Mouse (Mus musculus): ENCODE data around the gene Csdc2. TPM values are rescaled to one million over a fixed set of nuclear protein-coding genes. Genes with fewer than 3 reads are reported as not detected.

Csdc2 gene
- polyA plus RNA-seq, 1 experiment: 111 TPM

GRCm38 (mm10) chr15:81949476-81950131, 13.0 kb downstream of the Csdc2 start:
- H3K4me3 ChIP-seq (ENCODE audit: insufficient read depth, low read length): no peak overlapping the region
- no peak overlapping the region for H3K27ac ChIP-seq (ENCODE audit: insufficient read depth, low read length)
- no peaks in the 10 kb centered on the region for H3K4me1 ChIP-seq (ENCODE audit: control insufficient read depth, insufficient read depth, low read length)
- TF ChIP-seq CTCF (IDR thresholded peaks at IDR 0.05; ENCODE audit: extremely low read depth, insufficient read depth, low read length) (no peak), POLR2A (IDR thresholded peaks at IDR 0.05; ENCODE audit: extremely low read depth, insufficient read depth, low read length) (peak; percentile 24; the same call in 1 of the 2 replicates)

- Histone ChIP-seq H3K27ac (ENCODE audit: insufficient read depth, low read length) (no peak overlapping the region), H3K4me3 (ENCODE audit: insufficient read depth, low read length) (no peak overlapping the region), H3K4me1 (ENCODE audit: control insufficient read depth, insufficient read depth, low read length) (no peaks in the 10 kb centered on the region)
- no peak for TF ChIP-seq POLR2A (IDR thresholded peaks at IDR 0.05; ENCODE audit: extremely low read depth, insufficient read depth, low read length)
- no peak for TF ChIP-seq CTCF (IDR thresholded peaks at IDR 0.05; ENCODE audit: extremely low read depth, insufficient read depth, low read length)
Measured at GRCm38 (mm10) chr15:81950716-81951115, 14.2 kb downstream of the Csdc2 start.

- Histone ChIP-seq H3K4me3 (ENCODE audit: insufficient read depth, low read length) (no peak overlapping the region), H3K27ac (ENCODE audit: insufficient read depth, low read length) (no peak overlapping the region), H3K4me1 (ENCODE audit: control insufficient read depth, insufficient read depth, low read length) (no peaks in the 10 kb centered on the region)
- no peak for TF ChIP-seq POLR2A (IDR thresholded peaks at IDR 0.05; ENCODE audit: extremely low read depth, insufficient read depth, low read length)
- no peak for TF ChIP-seq CTCF (IDR thresholded peaks at IDR 0.05; ENCODE audit: extremely low read depth, insufficient read depth, low read length)
Measured at GRCm38 (mm10) chr15:81951159-81951558, 14.6 kb downstream of the Csdc2 start.

GRCm38 (mm10) chr15:81952310-81952709, 15.8 kb downstream of the Csdc2 start:
- TF ChIP-seq POLR2A (IDR thresholded peaks at IDR 0.05; ENCODE audit: extremely low read depth, insufficient read depth, low read length) (no peak), CTCF (IDR thresholded peaks at IDR 0.05; ENCODE audit: extremely low read depth, insufficient read depth, low read length) (no peak)

GRCm38 (mm10) chr15:81954151-81954583, 17.6 kb downstream of the Csdc2 start:
- H3K4me1 ChIP-seq (ENCODE audit: control insufficient read depth, insufficient read depth, low read length): peaks cover 11% of the 10 kb centered on the region; the same call in 1 of the 2 replicates
- H3K4me3 ChIP-seq (ENCODE audit: insufficient read depth, low read length): no peak overlapping the region
- no peak for TF ChIP-seq CTCF (IDR thresholded peaks at IDR 0.05; ENCODE audit: extremely low read depth, insufficient read depth, low read length)
- no peak overlapping the region for H3K27ac ChIP-seq (ENCODE audit: insufficient read depth, low read length)

More at GRCm38 (mm10) chr15:81952310-81952709, 15.8 kb downstream of the Csdc2 start:
- H3K27ac ChIP-seq (ENCODE audit: insufficient read depth, low read length): no peak overlapping the region
- peaks cover 6% of the 10 kb centered on the region; the same call in 1 of the 2 replicates for H3K4me1 ChIP-seq (ENCODE audit: control insufficient read depth, insufficient read depth, low read length)
- no peak overlapping the region for H3K4me3 ChIP-seq (ENCODE audit: insufficient read depth, low read length)

- TF ChIP-seq CTCF (IDR thresholded peaks at IDR 0.05; ENCODE audit: extremely low read depth, insufficient read depth, low read length) (no peak), POLR2A (IDR thresholded peaks at IDR 0.05; ENCODE audit: extremely low read depth, insufficient read depth, low read length) (no peak)
- no peak overlapping the region for H3K4me3 ChIP-seq (ENCODE audit: insufficient read depth, low read length)
- peaks cover 12% of the 10 kb centered on the region; the same call in 1 of the 2 replicates for H3K4me1 ChIP-seq (ENCODE audit: control insufficient read depth, insufficient read depth, low read length)
- no peak overlapping the region for H3K27ac ChIP-seq (ENCODE audit: insufficient read depth, low read length)
Measured at GRCm38 (mm10) chr15:81954716-81955115, 18.2 kb downstream of the Csdc2 start.

- H3K4me1 ChIP-seq (ENCODE audit: control insufficient read depth, insufficient read depth, low read length): peaks cover 12% of the 10 kb centered on the region; the same call in 1 of the 2 replicates
- no peak overlapping the region for H3K4me3 ChIP-seq (ENCODE audit: insufficient read depth, low read length)
- TF ChIP-seq CTCF (IDR thresholded peaks at IDR 0.05; ENCODE audit: extremely low read depth, insufficient read depth, low read length) (no peak), POLR2A (IDR thresholded peaks at IDR 0.05; ENCODE audit: extremely low read depth, insufficient read depth, low read length) (no peak)
- no peak overlapping the region for H3K27ac ChIP-seq (ENCODE audit: insufficient read depth, low read length)
Measured at GRCm38 (mm10) chr15:81955414-81955813, 18.9 kb downstream of the Csdc2 start.

GRCm38 (mm10) chr15:81956457-81956856, 19.9 kb downstream of the Csdc2 start:
- TF ChIP-seq POLR2A (IDR thresholded peaks at IDR 0.05; ENCODE audit: extremely low read depth, insufficient read depth, low read length) (no peak), CTCF (IDR thresholded peaks at IDR 0.05; ENCODE audit: extremely low read depth, insufficient read depth, low read length) (peak; percentile 77)
- H3K4me1 ChIP-seq (ENCODE audit: control insufficient read depth, insufficient read depth, low read length): peaks cover 12% of the 10 kb centered on the region; the same call in 1 of the 2 replicates
- H3K4me3 ChIP-seq (ENCODE audit: insufficient read depth, low read length): no peak overlapping the region
- 0 out of 2 replicates have a peak overlapping the region, but pooled peaks have one; percentile 0 for H3K27ac ChIP-seq (ENCODE audit: insufficient read depth, low read length)

GRCm38 (mm10) chr15:81957598-81957997, 21.0 kb downstream of the Csdc2 start:
- Histone ChIP-seq H3K4me1 (ENCODE audit: control insufficient read depth, insufficient read depth, low read length) (peaks cover 12% of the 10 kb centered on the region; the same call in 1 of the 2 replicates), H3K4me3 (ENCODE audit: insufficient read depth, low read length) (0 out of 2 replicates have a peak overlapping the region, but pooled peaks have one; percentile 4), H3K27ac (ENCODE audit: insufficient read depth, low read length) (no peak overlapping the region)
- TF ChIP-seq POLR2A (IDR thresholded peaks at IDR 0.05; ENCODE audit: extremely low read depth, insufficient read depth, low read length): 0 out of 2 replicates have a peak, but pooled peaks have one; percentile 5
- no peak for TF ChIP-seq CTCF (IDR thresholded peaks at IDR 0.05; ENCODE audit: extremely low read depth, insufficient read depth, low read length)

GRCm38 (mm10) chr15:81958906-81959305, 22.3 kb downstream of the Csdc2 start:
- TF ChIP-seq CTCF (IDR thresholded peaks at IDR 0.05; ENCODE audit: extremely low read depth, insufficient read depth, low read length): no peak
- no peak for TF ChIP-seq POLR2A (IDR thresholded peaks at IDR 0.05; ENCODE audit: extremely low read depth, insufficient read depth, low read length)
- Histone ChIP-seq H3K4me3 (ENCODE audit: insufficient read depth, low read length) (no peak overlapping the region), H3K27ac (ENCODE audit: insufficient read depth, low read length) (no peak overlapping the region), H3K4me1 (ENCODE audit: control insufficient read depth, insufficient read depth, low read length) (peaks cover 12% of the 10 kb centered on the region; the same call in 1 of the 2 replicates)
